Mouse (Mus musculus) splenic B cell, adult 2 months (primary cell): ENCODE data around the gene Zic3.

ENCODE experiments used
- DNase-seq: peaks from one replicate; pipeline ENCODE4 v3.0.0-alpha.2; 2011; ENCODE audit warnings: low read depth, low spot score
- H3K27me3 ChIP-seq: 2 replicates; pipeline ENCODE4 v1.6.1; 2012; ENCODE audit warnings: mild to moderate bottlenecking, low read length, moderate library complexity, mixed read lengths; ENCODE audit not compliant: control insufficient read depth, poor library complexity, insufficient read depth, severe bottlenecking
- H3K36me3 ChIP-seq: 2 replicates; pipeline ENCODE4 v1.6.1; 2012; ENCODE audit warnings: mild to moderate bottlenecking, low read length, moderate library complexity, mixed read lengths; ENCODE audit not compliant: control insufficient read depth, poor library complexity, insufficient read depth, severe bottlenecking

Zic3 gene

DNA sequence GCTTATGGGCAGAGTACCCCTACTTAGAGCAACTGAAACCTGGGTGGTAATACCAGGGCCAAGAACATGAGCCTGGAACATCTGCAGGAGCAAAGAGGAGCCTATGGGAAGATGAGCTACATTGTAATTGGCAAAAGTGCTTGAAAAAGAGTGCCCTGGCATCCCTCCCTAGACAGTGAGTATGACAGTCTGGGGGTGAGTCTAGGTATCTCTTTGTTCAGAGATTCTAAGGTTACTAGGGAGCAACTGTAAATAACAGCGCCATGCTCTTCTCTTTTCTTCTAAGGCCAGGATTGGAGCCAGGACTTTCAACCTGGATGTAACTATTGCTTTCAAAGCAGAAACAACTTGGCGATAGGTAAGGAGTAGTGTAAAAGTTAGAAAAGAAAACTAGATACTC is at the start of gene Zic3:
Gene Zic3 (plus strand): TSS at position 301 of the 400 bp plus-strand sequence.
- DNase-seq = no peak
- no peaks in the 10 kb centered on the region for H3K27me3 ChIP-seq
- no peaks in the 10 kb centered on the region for H3K36me3 ChIP-seq

DNA sequence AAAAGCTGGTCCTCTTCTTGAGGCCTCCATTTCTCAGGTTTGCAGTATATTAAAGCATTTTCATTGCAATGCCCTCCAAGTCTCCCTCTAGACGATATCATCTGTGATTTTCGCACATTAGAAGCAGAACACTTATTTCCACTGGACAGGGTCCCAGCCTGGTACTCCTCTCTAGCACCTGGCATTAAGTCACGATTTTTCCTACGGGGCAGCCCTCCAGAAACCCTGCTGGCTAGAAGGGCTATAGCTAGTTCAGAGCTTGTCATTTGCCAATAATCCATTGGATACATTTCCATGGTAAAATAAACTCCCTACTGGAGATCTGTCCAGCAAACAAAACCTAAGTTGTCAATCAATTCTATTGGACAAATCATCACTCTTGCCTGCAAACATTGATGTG is 40.1 kb upstream of the Zic3 start:
- no peaks in the 10 kb centered on the region for H3K36me3 ChIP-seq
- no peak for DNase-seq
- H3K27me3 ChIP-seq = no peaks in the 10 kb centered on the region

DNA sequence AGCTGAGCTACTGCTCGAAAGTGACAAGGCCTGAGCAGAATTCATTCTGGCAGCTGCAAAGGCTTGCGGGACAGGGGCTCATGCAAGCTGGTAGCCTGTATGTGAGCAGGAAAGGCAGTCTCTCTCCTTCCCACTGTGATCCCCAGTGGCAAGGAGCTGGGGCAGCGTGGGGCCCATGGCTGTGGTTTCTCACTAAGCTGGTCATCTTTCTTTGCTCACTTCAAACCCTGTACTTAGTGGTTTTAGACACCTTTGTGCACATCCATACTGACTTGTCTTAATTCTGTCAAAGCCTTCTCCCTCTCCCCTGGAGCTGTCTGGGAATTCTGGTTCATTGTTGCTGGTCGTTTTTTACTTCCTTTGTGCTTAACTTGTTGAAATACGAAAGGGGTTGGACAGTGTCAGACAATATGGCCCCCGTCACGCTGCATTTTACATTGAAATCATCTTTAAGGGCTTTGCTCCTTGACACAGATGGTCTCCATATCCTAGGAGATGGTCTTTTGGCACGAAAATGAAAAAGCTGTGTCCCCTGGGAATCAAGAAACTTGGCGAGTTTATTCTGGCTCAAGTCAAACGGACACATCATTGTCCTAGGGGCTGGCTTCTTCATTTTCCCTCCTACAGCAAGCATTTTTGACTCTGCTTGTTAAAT is 34.9 kb upstream of the Zic3 start:
- Histone ChIP-seq H3K36me3 (no peaks in the 10 kb centered on the region), H3K27me3 (no peaks in the 10 kb centered on the region)
- DNase-seq = no peak

DNA sequence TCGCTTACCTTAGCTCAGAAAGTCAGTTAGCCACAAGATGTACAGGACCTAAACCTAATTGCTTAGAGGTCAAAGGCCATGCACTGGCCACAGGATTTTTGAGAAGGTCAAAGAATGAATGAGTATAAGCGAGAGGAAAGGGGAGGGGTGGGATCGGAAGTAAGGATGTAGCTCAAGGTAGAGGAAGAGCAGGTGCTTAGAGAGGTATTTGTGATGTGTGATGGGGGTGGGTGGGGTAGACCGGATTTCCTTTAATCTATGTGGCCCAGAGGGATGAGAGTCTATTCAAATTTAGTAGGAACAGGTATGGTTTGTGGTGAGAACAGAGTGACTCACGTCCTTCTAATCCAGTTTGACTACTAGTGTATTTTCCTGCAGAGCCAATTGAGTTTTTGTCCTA is 9.1 kb upstream of the Zic3 start:
- DNase-seq = no peak
- Histone ChIP-seq H3K36me3 (no peaks in the 10 kb centered on the region), H3K27me3 (no peaks in the 10 kb centered on the region)

DNA sequence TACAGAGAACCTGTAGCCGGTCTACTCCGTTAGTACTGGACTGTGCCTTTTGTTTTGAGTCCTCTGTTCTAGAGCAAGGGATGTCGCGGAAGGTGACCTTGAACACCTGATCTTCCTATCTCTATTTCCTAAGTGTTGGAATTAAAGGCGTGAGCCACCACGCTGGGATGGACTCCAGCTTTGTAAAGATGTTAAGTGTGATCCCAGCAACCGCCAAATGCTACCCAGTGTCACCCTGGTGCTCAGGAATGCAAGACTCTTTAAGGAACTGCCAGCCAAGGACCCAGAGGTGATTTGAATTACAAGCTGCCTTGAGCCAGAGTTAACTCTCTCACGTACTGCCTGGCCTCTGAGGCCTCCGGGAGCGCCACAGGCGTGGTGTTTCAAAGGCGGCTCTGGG is 8.4 kb upstream of the Zic3 start:
- DNase-seq = no peak
- H3K36me3 ChIP-seq = no peaks in the 10 kb centered on the region
- no peaks in the 10 kb centered on the region for H3K27me3 ChIP-seq

DNA sequence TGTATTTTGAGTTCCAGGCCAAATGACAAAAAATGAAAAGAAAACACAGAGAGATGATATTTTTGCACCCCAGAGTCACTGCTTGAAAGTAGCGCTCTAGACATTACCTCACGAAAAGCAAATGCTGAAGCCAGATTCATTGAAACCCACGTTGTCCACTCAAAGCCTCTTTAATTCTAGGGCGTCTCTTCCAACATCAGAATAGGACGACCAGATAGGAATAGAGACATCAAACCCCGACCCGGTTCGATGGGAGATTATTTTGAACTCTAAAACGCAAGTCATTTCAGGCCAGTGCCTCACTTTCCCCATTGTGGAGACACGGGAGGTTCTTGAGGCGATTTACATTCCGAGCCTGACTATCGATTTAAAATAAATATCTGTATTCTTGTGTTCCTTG is 7.7 kb upstream of the Zic3 start:
- H3K36me3 ChIP-seq = no peaks in the 10 kb centered on the region
- no peaks in the 10 kb centered on the region for H3K27me3 ChIP-seq
- no peak for DNase-seq

- Histone ChIP-seq H3K27me3 (no peaks in the 10 kb centered on the region), H3K36me3 (no peaks in the 10 kb centered on the region)
- DNase-seq = no peak
Measured at GRCm38 (mm10) chrX:58015336-58015945, 7.1 kb upstream of the Zic3 start.

DNA sequence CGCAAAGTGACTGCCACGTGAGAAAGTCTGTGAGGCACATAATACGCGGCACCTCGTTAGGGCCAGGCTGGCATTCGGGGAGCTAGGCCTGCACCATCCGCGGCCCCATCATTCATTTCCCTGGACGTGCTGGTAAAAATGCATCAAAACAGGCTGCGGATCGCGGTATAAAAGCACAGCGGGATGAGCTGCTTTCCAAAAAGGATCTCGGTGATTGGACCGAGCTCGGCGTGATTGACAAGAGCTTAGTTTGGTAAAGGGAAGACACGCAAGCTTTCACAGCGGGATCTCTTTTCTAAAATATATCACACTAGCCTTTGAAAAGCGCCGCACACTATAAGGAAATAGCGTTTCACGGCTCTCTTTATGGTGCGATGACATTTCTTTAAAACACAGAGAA is 3.8 kb upstream of the Zic3 start:
- H3K27me3 ChIP-seq = no peaks in the 10 kb centered on the region
- DNase-seq = no peak
- H3K36me3 ChIP-seq = no peaks in the 10 kb centered on the region

- no peak for DNase-seq
- Histone ChIP-seq H3K36me3 (no peaks in the 10 kb centered on the region), H3K27me3 (no peaks in the 10 kb centered on the region)
Measured at GRCm38 (mm10) chrX:58019257-58019953, 3.1 kb upstream of the Zic3 start.

DNA sequence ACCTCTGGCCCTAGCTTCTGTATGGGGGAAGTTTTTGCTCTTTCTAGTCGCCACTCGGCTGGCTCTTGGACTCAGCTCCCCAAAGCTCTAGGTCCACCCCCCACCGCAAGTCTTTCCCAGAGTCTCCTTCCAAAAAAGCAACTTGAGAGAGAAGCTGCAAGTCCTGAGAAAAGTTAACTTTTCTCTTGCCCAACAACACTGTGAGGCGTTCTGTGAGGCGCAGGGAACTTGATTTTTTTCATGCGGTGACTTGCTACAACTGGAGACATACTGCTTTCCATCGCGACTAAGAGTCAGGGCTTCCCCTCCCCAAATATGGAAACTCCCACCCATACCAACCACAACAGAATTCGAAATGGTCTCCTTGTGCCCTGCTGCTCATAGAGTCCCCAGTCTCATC is 5.1 kb downstream of the Zic3 start:
- Histone ChIP-seq H3K36me3 (no peaks in the 10 kb centered on the region), H3K27me3 (no peaks in the 10 kb centered on the region)
- DNase-seq = no peak

GRCm38 (mm10) chrX:58028082-58028481 is 5.6 kb downstream of the Zic3 start:
- DNase-seq = no peak
- Histone ChIP-seq H3K27me3 (no peaks in the 10 kb centered on the region), H3K36me3 (no peaks in the 10 kb centered on the region)

DNA sequence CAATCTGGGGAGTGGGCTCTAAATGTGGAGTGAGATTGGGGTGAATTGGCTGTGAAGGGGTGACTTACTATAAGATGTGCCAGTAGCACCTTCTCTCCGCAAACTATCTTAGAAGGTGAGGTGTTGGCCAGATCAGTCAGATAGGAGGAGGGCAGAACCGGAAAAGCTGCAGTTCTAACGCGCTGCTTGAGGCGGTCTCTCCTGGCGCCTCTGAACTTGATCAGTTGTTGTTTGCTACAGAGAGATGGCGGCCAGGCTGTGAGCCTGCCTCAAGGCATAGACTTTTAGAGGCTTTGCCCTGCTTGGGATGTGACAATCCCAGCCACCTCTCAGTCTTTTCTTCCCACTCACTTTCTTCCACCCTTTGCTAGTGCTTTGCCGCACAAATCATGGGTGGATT is 6.4 kb downstream of the Zic3 start:
- Histone ChIP-seq H3K27me3 (no peaks in the 10 kb centered on the region), H3K36me3 (no peaks in the 10 kb centered on the region)
- no peak for DNase-seq

- no peaks in the 10 kb centered on the region for H3K36me3 ChIP-seq
- DNase-seq = no peak
Measured at GRCm38 (mm10) chrX:58030100-58030834, 7.8 kb downstream of the Zic3 start.

GRCm38 (mm10) chrX:58030835-58031670 is 8.6 kb downstream of the Zic3 start:
- Histone ChIP-seq H3K27me3 (no peaks in the 10 kb centered on the region), H3K36me3 (no peaks in the 10 kb centered on the region)
- DNase-seq = no peak

More at GRCm38 (mm10) chrX:58030100-58030834, 7.8 kb downstream of the Zic3 start:
- no peaks in the 10 kb centered on the region for H3K27me3 ChIP-seq
